Mouse (Mus musculus): ENCODE data around the gene Gm20696. TPM values are rescaled to one million over a fixed set of nuclear protein-coding genes. Genes with fewer than 3 reads are reported as not detected.

The Gm20696 gene
- total RNA-seq, 2 experiments from 2014 or later: 4.1 to 5.4 TPM

GRCm38 (mm10) chr6:99485884-99486640 lies 180.5 kb downstream of the Gm20696 start:
- DNase-seq (ENCODE audit: low spot score in 2 of 2): peak in 1 of 2 experiments; percentile 32

GRCm38 (mm10) chr6:99485217-99485883 lies 181.2 kb downstream of the Gm20696 start:
- peak; percentile 34 to 69 for DNase-seq (ENCODE audit: low spot score in 2 of 2)

DNA sequence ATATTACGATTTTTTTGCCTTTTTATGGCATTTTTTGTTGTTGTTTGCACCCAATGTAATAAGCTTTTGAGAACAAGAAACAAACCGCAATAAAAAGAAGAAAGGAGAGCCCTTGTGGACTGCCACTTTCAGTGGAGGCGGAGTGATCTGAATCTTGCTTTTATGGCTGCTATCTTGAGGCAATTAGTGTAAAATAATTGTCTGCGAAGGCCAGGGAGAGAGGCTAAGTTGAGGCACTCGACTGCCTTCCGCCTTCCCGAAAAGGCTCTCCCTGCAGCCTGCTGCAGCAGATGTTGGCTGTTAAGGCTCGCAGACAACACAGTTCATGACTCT lies 181.7 kb downstream of the Gm20696 start:
- DNase-seq (ENCODE audit: low spot score in 2 of 2): no peak

GRCm38 (mm10) chr6:99484197-99484725 lies 182.3 kb downstream of the Gm20696 start:
- DNase-seq (ENCODE audit: low spot score in 2 of 2): no peak

DNA sequence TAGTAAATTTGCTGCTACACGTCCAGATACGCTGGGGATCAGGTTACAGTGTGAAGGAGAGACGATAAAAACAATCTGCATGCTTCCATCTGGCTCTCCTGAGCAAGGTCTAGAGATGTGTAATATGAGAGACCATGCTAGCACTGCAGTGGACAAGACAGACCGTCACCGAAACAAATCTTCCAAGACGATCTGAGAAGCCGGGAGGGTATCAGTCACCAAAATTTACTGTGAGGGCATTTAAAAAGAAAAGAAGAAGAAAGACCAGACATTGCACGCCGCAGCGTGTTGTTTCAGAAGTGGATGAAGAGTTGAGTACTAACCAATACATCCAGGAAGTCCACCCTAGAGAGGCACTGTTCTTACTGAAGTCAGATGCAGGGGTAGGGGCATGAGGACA lies 183.0 kb downstream of the Gm20696 start:
- DNase-seq (ENCODE audit: low spot score in 2 of 2): no peak

- no peak for DNase-seq (ENCODE audit: low spot score in 2 of 2)
Measured at GRCm38 (mm10) chr6:99481568-99481967, 185.0 kb downstream of the Gm20696 start.

GRCm38 (mm10) chr6:99478873-99479650 lies 187.5 kb downstream of the Gm20696 start:
- no peak for DNase-seq (ENCODE audit: low spot score in 2 of 2)

DNA sequence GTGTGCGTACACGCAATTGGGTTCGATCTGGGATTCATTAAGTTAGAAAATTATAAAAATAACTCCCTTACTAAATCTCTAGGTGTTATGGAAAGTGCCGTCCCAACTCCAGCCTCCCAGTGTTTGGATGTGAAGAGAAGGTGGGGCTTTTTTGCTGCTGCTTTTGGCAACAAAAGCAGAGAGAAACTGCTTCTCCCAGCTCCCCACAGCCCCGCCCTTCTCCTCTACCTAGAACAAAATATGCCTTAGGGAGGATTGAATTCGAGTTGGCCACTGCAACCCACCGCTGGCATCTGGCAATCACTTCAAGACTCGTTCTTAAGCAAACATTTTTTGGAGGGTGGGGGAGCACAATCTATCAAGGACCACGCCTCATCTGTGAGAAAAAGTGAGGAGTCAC lies 191.6 kb downstream of the Gm20696 start:
- DNase-seq (ENCODE audit: low spot score in 2 of 2): no peak

DNA sequence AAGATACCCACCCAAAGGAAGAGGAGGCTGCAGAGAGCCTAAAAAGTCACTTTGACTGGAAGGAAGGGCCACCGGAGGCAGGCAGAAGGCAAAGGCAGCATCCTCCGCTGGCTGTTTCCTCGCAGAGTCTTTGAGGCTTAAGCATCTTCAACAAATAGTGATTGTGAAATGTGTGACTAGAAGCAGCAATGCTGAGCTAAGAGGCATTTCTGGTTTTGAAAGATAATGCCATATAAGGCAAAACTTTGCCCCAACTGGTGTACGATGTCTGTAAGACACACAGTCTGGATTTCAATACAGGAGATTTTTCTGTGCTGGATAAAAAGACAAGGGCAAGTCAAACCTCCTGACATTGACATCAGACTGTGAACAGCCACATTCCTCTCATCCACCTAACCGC lies 195.7 kb downstream of the Gm20696 start:
- no peak for DNase-seq (ENCODE audit: low spot score in 2 of 2)

DNA sequence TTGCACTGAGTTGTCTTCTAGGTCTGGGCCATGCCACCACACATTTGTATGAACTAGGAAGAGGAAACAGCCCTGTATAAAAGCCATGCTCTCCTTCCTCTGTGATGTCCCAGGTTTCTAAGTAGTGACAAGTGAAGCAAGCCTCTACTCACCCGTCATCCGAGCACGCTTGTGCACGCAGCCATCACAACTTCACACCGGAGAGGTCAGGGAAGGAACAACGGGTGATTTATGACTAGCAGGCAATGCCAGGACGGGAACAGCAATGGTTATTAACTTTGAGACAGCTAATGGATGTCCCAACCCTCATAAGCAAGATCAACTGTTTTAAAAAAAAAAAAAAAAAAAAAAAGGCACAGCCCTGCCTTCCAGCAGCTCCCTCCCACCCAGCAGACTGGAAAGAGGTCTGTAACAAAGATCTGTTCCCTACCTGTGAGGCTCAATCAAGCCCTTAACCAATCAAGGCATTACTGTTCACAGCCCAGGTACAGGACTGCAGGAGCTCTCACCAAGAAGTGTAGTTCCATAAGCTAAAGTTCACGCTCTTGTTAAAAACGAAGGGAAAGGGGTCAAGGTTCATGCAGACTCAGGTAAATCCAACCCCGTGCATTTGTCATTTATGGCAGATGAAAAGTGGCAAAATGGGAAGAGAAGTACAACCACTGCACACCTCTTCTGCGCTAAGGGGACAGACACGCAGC lies 197.3 kb downstream of the Gm20696 start:
- no peak for DNase-seq (ENCODE audit: low spot score in 2 of 2)

- no peak for DNase-seq (ENCODE audit: low spot score in 2 of 2)
Measured at GRCm38 (mm10) chr6:99467831-99468230, 198.8 kb downstream of the Gm20696 start.

- no peak for DNase-seq (ENCODE audit: low spot score in 2 of 2)
Measured at GRCm38 (mm10) chr6:99467109-99467508, 199.5 kb downstream of the Gm20696 start.

DNA sequence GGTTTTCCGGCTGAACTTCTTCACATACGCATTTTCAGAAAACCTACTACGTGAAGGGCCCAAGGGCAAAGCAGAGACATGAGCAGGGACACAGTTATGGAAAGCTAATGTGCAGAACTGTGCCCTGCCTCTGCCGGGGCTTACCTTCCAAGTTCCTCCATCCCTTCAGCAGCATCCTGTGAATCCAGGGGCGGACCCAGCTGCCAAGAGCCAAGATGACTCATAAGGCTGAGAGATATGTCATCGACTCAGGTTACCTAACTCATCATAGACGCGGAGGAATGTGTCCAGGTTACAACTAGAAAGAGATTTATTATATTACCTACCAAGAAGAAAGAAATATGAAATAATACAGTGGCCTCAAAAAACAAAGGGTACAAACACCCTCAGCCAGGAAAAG lies 200.2 kb downstream of the Gm20696 start:
- DNase-seq (ENCODE audit: low spot score in 2 of 2): no peak

GRCm38 (mm10) chr6:99464449-99464848 lies 202.1 kb downstream of the Gm20696 start:
- no peak for DNase-seq (ENCODE audit: low spot score in 2 of 2)

DNA sequence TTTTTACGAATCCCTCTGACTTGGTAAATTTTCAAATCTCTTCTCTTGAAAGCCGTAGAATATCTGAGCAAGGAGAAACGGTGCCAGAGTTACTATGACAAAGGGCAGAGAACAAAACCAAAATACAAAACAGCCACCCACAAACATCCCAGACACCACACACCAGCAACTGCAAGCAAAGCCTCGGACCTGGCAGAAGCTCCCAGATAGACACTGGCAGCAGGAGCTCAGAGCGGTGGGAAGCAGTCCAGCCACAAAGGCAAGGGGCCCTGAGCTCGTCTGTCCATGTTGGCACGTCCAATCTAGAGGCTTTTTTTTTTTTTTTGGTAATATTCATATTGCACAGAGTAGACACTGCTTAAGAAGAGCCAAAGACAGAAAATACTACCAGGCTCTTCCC lies 202.7 kb downstream of the Gm20696 start:
- no peak for DNase-seq (ENCODE audit: low spot score in 2 of 2)

- no peak for DNase-seq (ENCODE audit: low spot score in 2 of 2)
Measured at GRCm38 (mm10) chr6:99458775-99459174, 207.8 kb downstream of the Gm20696 start.

GRCm38 (mm10) chr6:99453763-99454520 lies 212.7 kb downstream of the Gm20696 start:
- no peak for DNase-seq (ENCODE audit: low spot score in 2 of 2)

GRCm38 (mm10) chr6:99452638-99453185 lies 213.9 kb downstream of the Gm20696 start:
- DNase-seq (ENCODE audit: low spot score in 2 of 2): no peak

- no peak for DNase-seq (ENCODE audit: low spot score in 2 of 2)
Measured at GRCm38 (mm10) chr6:99451479-99451878, 215.1 kb downstream of the Gm20696 start.

DNA sequence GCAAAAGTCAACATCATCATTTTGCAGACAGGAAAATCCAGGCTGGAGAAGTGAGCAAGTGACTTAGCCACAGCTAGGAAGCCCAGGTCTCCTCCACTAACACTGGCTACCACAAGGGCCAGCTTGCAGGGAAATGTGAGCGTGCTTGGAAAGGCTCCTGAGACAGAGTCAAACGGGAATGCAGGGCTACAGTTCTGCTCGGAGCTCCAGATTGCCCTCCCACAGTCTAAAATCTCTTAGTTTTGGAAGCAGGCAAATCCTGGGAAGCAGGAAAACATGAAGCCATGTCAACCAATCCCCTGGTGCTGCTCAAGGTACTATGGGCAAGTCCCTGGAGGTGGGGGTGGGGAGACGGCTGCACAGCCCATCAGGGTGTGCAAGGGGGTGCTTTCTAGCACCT lies 219.2 kb downstream of the Gm20696 start:
- no peak for DNase-seq (ENCODE audit: low spot score in 2 of 2)
